Mouse (Mus musculus) megakaryocyte, embryonic 14.5 days (primary cell): ENCODE results near the gene Pam16.

Experiments
- FLI1 ChIP-seq: IDR thresholded peaks from 2 replicates; pipeline ENCODE4 v1.6.1; 2012; ENCODE audit warnings: low read length, inconsistent platforms, mixed read lengths
- GATA1 ChIP-seq: IDR thresholded peaks from 3 replicates; pipeline ENCODE4 v1.6.1; 2012; ENCODE audit warnings: mixed read lengths, low read length, inconsistent platforms, borderline replicate concordance

DNA sequence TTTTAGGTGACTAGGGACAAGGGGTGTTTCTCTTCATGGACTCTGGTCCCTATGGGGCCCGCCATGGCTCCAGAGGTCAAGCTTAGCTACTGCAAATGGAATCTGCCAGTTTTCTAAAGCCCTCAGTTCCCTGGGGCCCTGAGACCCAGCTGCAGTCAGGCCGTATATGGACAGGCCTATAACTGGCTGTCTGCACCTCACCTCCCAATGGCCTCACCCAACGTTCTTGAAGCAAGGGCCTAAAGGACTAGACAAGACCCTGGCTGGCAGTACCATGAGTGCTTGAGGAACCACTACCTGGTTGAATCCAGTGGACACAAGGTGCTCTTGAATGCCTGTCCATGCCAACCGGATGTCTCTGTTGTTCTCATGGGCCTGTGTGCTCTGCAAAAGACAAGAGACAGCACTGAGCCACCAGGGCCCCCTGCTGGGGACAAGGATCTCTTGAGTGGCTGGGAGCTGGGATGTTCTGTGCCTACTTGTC lies 30.5 kb upstream of the Pam16 start:
- TF ChIP-seq FLI1 (no peak), GATA1 (no peak)
